Mouse (Mus musculus) midbrain, postnatal 0 days (tissue): ENCODE data around the gene Lcn8. TPM values are rescaled to one million over a fixed set of nuclear protein-coding genes. Genes with fewer than 3 reads are reported as not detected.

ENCODE experiments used
- ATAC-seq: fragments of 200-750 bp; cut with Nextera tagmentation; 2 replicates; pipeline ENCODE4 v1.8.0; 2017; ENCODE audit warnings: moderate number of reproducible peaks, mild to moderate bottlenecking, moderate TSS enrichment, moderate library complexity; ENCODE audit not compliant: low FRiP score
- DNase-seq: peaks from one replicate; pipeline ENCODE4 v3.0.0-alpha.2; 2015; ENCODE audit warnings: low spot score
- H3K27ac ChIP-seq: fragments of 300-500 bp; sonication (generic); 2 replicates; pipeline ENCODE4 v1.5.1; 2014; ENCODE audit warnings: low read depth, mild to moderate bottlenecking, low read length, mixed read lengths
- H3K27me3 ChIP-seq: fragments of 300-500 bp; sonication (generic); 2 replicates; pipeline ENCODE4 v1.6.1; 2014; ENCODE audit warnings: low read length, control low read depth, mixed read lengths; ENCODE audit not compliant: insufficient read depth
- H3K36me3 ChIP-seq: fragments of 300-500 bp; sonication (generic); 2 replicates; pipeline ENCODE4 v1.6.1; 2014; ENCODE audit warnings: low read length, control low read depth, mixed read lengths; ENCODE audit not compliant: insufficient read depth
- H3K4me1 ChIP-seq: fragments of 300-500 bp; sonication (generic); 2 replicates; pipeline ENCODE4 v1.6.1; 2014; ENCODE audit warnings: mild to moderate bottlenecking, control low read depth, antibody characterized with exemption, low read length, mixed read lengths; ENCODE audit not compliant: insufficient read depth
- H3K4me2 ChIP-seq: fragments of 300-500 bp; sonication (generic); 2 replicates; pipeline ENCODE4 v1.6.1; 2014; ENCODE audit warnings: low read depth, mild to moderate bottlenecking, low read length, mixed read lengths; ENCODE audit not compliant: poor library complexity, severe bottlenecking
- H3K4me3 ChIP-seq: fragments of 300-500 bp; sonication (generic); 2 replicates; pipeline ENCODE4 v1.5.1; 2014; ENCODE audit warnings: low read depth, mild to moderate bottlenecking, low read length, moderate library complexity
- H3K9ac ChIP-seq: fragments of 300-500 bp; sonication (generic); replicated peaks from 2 replicates; pipeline ENCODE4 v1.6.1; 2014; ENCODE audit warnings: mild to moderate bottlenecking, low read length, moderate library complexity, mixed read lengths; ENCODE audit not compliant: poor library complexity, severe bottlenecking
- H3K9me3 ChIP-seq: fragments of 300-500 bp; sonication (generic); 2 replicates; pipeline ENCODE4 v1.6.1; 2016; ENCODE audit warnings: low read length, control low read depth
- CTCF ChIP-seq: IDR thresholded peaks from 2 replicates; pipeline ENCODE4 v1.5.1; 2016; ENCODE audit warnings: antibody characterized with exemption, mild to moderate bottlenecking
- WGBS: fragments of 180-500 bp; shearing (Covaris S2); extraction: QIAGEN DNeasy Blood & Tissue Kit; methylation state at CpG from one replicate; pipeline ENCODE4 v1.1.7; 2014; 5-methylcytosine and 5-hydroxymethylcytosine counted together
- polyA plus RNA-seq: library from polyadenylated mRNA; unstranded; fragments of >200 nt; fragmentation: Nextera tagmentation; extraction: Ambion mirVana; gene quantifications from 2 replicates; pipeline ENCODE4 v1.2.1, GENCODE M21; 2015
- total RNA-seq: library from RNA; depleted of rRNA; stranded (reverse); fragments of >200 nt; gene quantifications from 2 replicates; pipeline ENCODE4 v1.2.3, GENCODE M21; 2014; rRNA removed

The Lcn8 gene
- total and polyA plus RNA-seq, 2 experiments from 2014 or later: not detected

GRCm38 (mm10) chr2:25701001-25701400, 48.1 kb downstream of the Lcn8 start:
- WGBS: 90% methylated on average over 5 of the region's 5 CpGs
- H3K4me1 ChIP-seq: no peaks in the 10 kb centered on the region
- no peaks in the 10 kb centered on the region for H3K9me3 ChIP-seq
- H3K27ac ChIP-seq: no peak overlapping the region
- no peak for ATAC-seq
- DNase-seq: no peak
- no peak overlapping the region for H3K9ac ChIP-seq
- H3K27me3 ChIP-seq: no peaks in the 10 kb centered on the region
- H3K4me3 ChIP-seq: no peak overlapping the region
- H3K36me3 ChIP-seq: no peaks in the 10 kb centered on the region
- no peak for TF ChIP-seq CTCF
- H3K4me2 ChIP-seq: no peak overlapping the region

GRCm38 (mm10) chr2:25703706-25704105, 50.8 kb downstream of the Lcn8 start:
- no peaks in the 10 kb centered on the region for H3K36me3 ChIP-seq
- WGBS: 87% methylated on average over 4 of the region's 4 CpGs
- H3K27ac ChIP-seq: no peak overlapping the region
- DNase-seq: no peak
- H3K9me3 ChIP-seq: no peaks in the 10 kb centered on the region
- no peak overlapping the region for H3K4me3 ChIP-seq
- ATAC-seq: no peak
- H3K4me1 ChIP-seq: peaks cover 8% of the 10 kb centered on the region; the same call in 1 of the 2 replicates
- no peaks in the 10 kb centered on the region for H3K27me3 ChIP-seq
- TF ChIP-seq CTCF: no peak
- no peak overlapping the region for H3K9ac ChIP-seq
- H3K4me2 ChIP-seq: no peak overlapping the region

Other genes with a start within 250 kb of the Lcn8 start
- gene Fut7, start 229.9 kb upstream of the Lcn8 start, total RNA-seq: 0.42 and 1.6 TPM in 2 replicates
- 0.22 and 0.23 TPM in 2 replicates for gene Fut7, start 229.9 kb upstream of the Lcn8 start, polyA plus RNA-seq
- gene Abca2, start 224.4 kb upstream of the Lcn8 start, total RNA-seq: 79.8 and 84.3 TPM in 2 replicates
- gene Abca2, start 224.4 kb upstream of the Lcn8 start, polyA plus RNA-seq: 13.5 and 14.5 TPM in 2 replicates
- gene Clic3, start 196.3 kb upstream of the Lcn8 start, total RNA-seq: 0.61 and 0.66 TPM in 2 replicates
- 2.0 and 2.4 TPM in 2 replicates for gene Clic3, start 196.3 kb upstream of the Lcn8 start, polyA plus RNA-seq
- 163 and 195 TPM in 2 replicates for gene Paxx, start 192.0 kb upstream of the Lcn8 start, total RNA-seq
- gene Paxx, start 192.0 kb upstream of the Lcn8 start, polyA plus RNA-seq: 151 and 165 TPM in 2 replicates
- 2,128 and 2,726 TPM in 2 replicates for gene Ptgds, start 183.1 kb upstream of the Lcn8 start, total RNA-seq
- gene Ptgds, start 183.1 kb upstream of the Lcn8 start, polyA plus RNA-seq: 2,827 and 3,075 TPM in 2 replicates
- gene Lcn12, start 159.2 kb upstream of the Lcn8 start, total RNA-seq: not detected in 2 replicates
- gene Lcn12, start 159.2 kb upstream of the Lcn8 start, polyA plus RNA-seq: not detected in 2 replicates
- gene Fbxw5, start 152.4 kb upstream of the Lcn8 start, total RNA-seq: 131 and 148 TPM in 2 replicates
- 106 and 113 TPM in 2 replicates for gene Fbxw5, start 152.4 kb upstream of the Lcn8 start, polyA plus RNA-seq
- 2.7 and 4.4 TPM in 2 replicates for gene C8g, start 151.4 kb upstream of the Lcn8 start, total RNA-seq
- 6.8 TPM in 2 replicates for gene C8g, start 151.4 kb upstream of the Lcn8 start, polyA plus RNA-seq
- gene Traf2, start 106.2 kb upstream of the Lcn8 start, total RNA-seq: 5.5 and 7.6 TPM in 2 replicates
- 7.0 and 9.3 TPM in 2 replicates for gene Traf2, start 106.2 kb upstream of the Lcn8 start, polyA plus RNA-seq
- 187 and 196 TPM in 2 replicates for gene Edf1, start 95.3 kb upstream of the Lcn8 start, total RNA-seq
- gene Edf1, start 95.3 kb upstream of the Lcn8 start, polyA plus RNA-seq: 389 and 392 TPM in 2 replicates
- 1.7 and 1.9 TPM in 2 replicates for gene Mamdc4, start 78.3 kb upstream of the Lcn8 start, total RNA-seq
- gene Mamdc4, start 78.3 kb upstream of the Lcn8 start, polyA plus RNA-seq: 0.32 TPM in 2 replicates
- gene Phpt1, start 77.9 kb upstream of the Lcn8 start, total RNA-seq: 37.9 and 39.8 TPM in 2 replicates
- 192 and 209 TPM in 2 replicates for gene Phpt1, start 77.9 kb upstream of the Lcn8 start, polyA plus RNA-seq
- 23.1 and 30.9 TPM in 2 replicates for gene Ajm1, start 71.4 kb upstream of the Lcn8 start, total RNA-seq
- gene Ajm1, start 71.4 kb upstream of the Lcn8 start, polyA plus RNA-seq: 19.2 and 22.1 TPM in 2 replicates
- gene Rabl6, start 44.6 kb upstream of the Lcn8 start, total RNA-seq: 66.8 and 98.0 TPM in 2 replicates
- gene Rabl6, start 44.6 kb upstream of the Lcn8 start, polyA plus RNA-seq: 56.7 and 61.2 TPM in 2 replicates
- not detected in 2 replicates for gene Ccdc183, start 35.4 kb upstream of the Lcn8 start, total RNA-seq
- gene Ccdc183, start 35.4 kb upstream of the Lcn8 start, polyA plus RNA-seq: 0.26 and 0.36 TPM in 2 replicates
- gene Tmem141, start 31.1 kb upstream of the Lcn8 start, total RNA-seq: 45.7 and 54.6 TPM in 2 replicates
- 58.3 and 67.9 TPM in 2 replicates for gene Tmem141, start 31.1 kb upstream of the Lcn8 start, polyA plus RNA-seq
- 5.7 and 7.2 TPM in 2 replicates for gene Fcna, start 25.1 kb upstream of the Lcn8 start, total RNA-seq
- 5.1 and 5.3 TPM in 2 replicates for gene Fcna, start 25.1 kb upstream of the Lcn8 start, polyA plus RNA-seq
- not detected in 2 replicates for gene Lcn5, start 4.8 kb downstream of the Lcn8 start, total RNA-seq
- gene Lcn5, start 4.8 kb downstream of the Lcn8 start, polyA plus RNA-seq: not detected in 2 replicates
- gene Lcn6, start 23.7 kb downstream of the Lcn8 start, total RNA-seq: not detected in 2 replicates
- gene Lcn6, start 23.7 kb downstream of the Lcn8 start, polyA plus RNA-seq: not detected in 2 replicates
- gene Lcn10, start 29.6 kb downstream of the Lcn8 start, total RNA-seq: not detected in 2 replicates
- gene Lcn10, start 29.6 kb downstream of the Lcn8 start, polyA plus RNA-seq: not detected in 2 replicates
- not detected in 2 replicates for gene Obp2a, start 46.9 kb downstream of the Lcn8 start, total RNA-seq
- gene Obp2a, start 46.9 kb downstream of the Lcn8 start, polyA plus RNA-seq: not detected in 2 replicates
- 87.1 and 89.2 TPM in 2 replicates for gene Bmyc, start 53.6 kb downstream of the Lcn8 start, total RNA-seq
- 229 TPM in 2 replicates for gene Bmyc, start 53.6 kb downstream of the Lcn8 start, polyA plus RNA-seq
- gene Obp2b, start 83.9 kb downstream of the Lcn8 start, total RNA-seq: not detected in 2 replicates
- not detected in 2 replicates for gene Obp2b, start 83.9 kb downstream of the Lcn8 start, polyA plus RNA-seq
- gene Lcn3, start 112.4 kb downstream of the Lcn8 start, total RNA-seq: not detected in 2 replicates
- gene Lcn3, start 112.4 kb downstream of the Lcn8 start, polyA plus RNA-seq: not detected in 2 replicates
- gene Lcn11, start 123.9 kb downstream of the Lcn8 start, total RNA-seq: not detected in 2 replicates
- not detected in 2 replicates for gene Lcn11, start 123.9 kb downstream of the Lcn8 start, polyA plus RNA-seq
- not detected in 2 replicates for gene Gm13539, start 129.1 kb downstream of the Lcn8 start, total RNA-seq
- not detected in 2 replicates for gene Gm13539, start 129.1 kb downstream of the Lcn8 start, polyA plus RNA-seq
- gene Glt6d1, start 162.7 kb downstream of the Lcn8 start, total RNA-seq: not detected in 2 replicates
- not detected in 2 replicates for gene Glt6d1, start 162.7 kb downstream of the Lcn8 start, polyA plus RNA-seq
- not detected in 2 replicates for gene Lcn9, start 170.0 kb downstream of the Lcn8 start, total RNA-seq
- gene Lcn9, start 170.0 kb downstream of the Lcn8 start, polyA plus RNA-seq: not detected in 2 replicates
- not detected in 2 replicates for gene Sohlh1, start 194.1 kb downstream of the Lcn8 start, total RNA-seq
- not detected in 2 replicates for gene Sohlh1, start 194.1 kb downstream of the Lcn8 start, polyA plus RNA-seq
- gene Kcnt1, start 210.6 kb downstream of the Lcn8 start, total RNA-seq: 49.2 and 60.7 TPM in 2 replicates
- 21.7 and 22.1 TPM in 2 replicates for gene Kcnt1, start 210.6 kb downstream of the Lcn8 start, polyA plus RNA-seq